ENCODE assay signal across 26 mouse cellular contexts in genomic region chr12:112082241-112082640, GRCm38 (mm10). TPM values are rescaled to one million over a fixed set of nuclear protein-coding genes. Genes with fewer than 3 reads are reported as not detected.
DNase-seq lines count a peak whose midpoint lies in the region; ATAC-seq and TF ChIP-seq lines count a peak whose summit lies in the region.
"Had no signal": no experiment of that assay in that cellular context is flagged by ENCODE, and none has a peak within 500 bp of the region (broad histone marks: within the 10 kb centered on the region; RNA-seq: fewer than 3 reads in every experiment).

No protein-coding gene starts in this region.

- H3K9ac ChIP-seq in kidney, embryonic 14.5 days (ENCODE audit: low read depth, low read length) = no peak overlapping the region
- no peak overlapping the region for H3K9ac ChIP-seq in MEL (ENCODE audit: control insufficient read depth, low read depth, low read length, poor library complexity, severe bottlenecking)
- no peak overlapping the region for H3K9ac ChIP-seq in intestine, embryonic 16.5 days (ENCODE audit: low read depth, low read length)
- H3K9ac ChIP-seq: embryonic facial prominence, embryonic 12.5 days; forebrain, embryonic 12.5 days had no signal

- H3K4me2 ChIP-seq in kidney, embryonic 14.5 days (replicated peaks; ENCODE audit: low read depth, low read length) = no peak overlapping the region
- H3K4me2 ChIP-seq in intestine, embryonic 16.5 days (ENCODE audit: low read depth, low read length) = no peak overlapping the region
- H3K4me2 ChIP-seq: embryonic facial prominence, embryonic 12.5 days; forebrain, embryonic 12.5 days had no signal

- no peaks in the 10 kb centered on the region for H3K36me3 ChIP-seq in kidney, adult 2 months (ENCODE audit: control insufficient read depth, insufficient read depth, low read length)
- no peaks in the 10 kb centered on the region for H3K36me3 ChIP-seq in kidney, embryonic 14.5 days (ENCODE audit: control insufficient read depth, insufficient read depth, low read length)
- no peaks in the 10 kb centered on the region for H3K36me3 ChIP-seq in MEL (ENCODE audit: control insufficient read depth in 1 of 2, insufficient read depth in 2 of 2, low read length in 2 of 2)
- H3K36me3 ChIP-seq in intestine, embryonic 16.5 days (ENCODE audit: control insufficient read depth, insufficient read depth, low read length) = no peaks in the 10 kb centered on the region
- H3K36me3 ChIP-seq: embryonic facial prominence, embryonic 10.5 days; embryonic facial prominence, embryonic 12.5 days; forebrain, embryonic 10.5 days; forebrain, embryonic 12.5 days; G1E had no signal

- no peaks in the 10 kb centered on the region for H3K9me3 ChIP-seq in kidney, embryonic 14.5 days (ENCODE audit: control insufficient read depth, low read length)
- H3K9me3 ChIP-seq in MEL (replicated peaks; ENCODE audit: insufficient read depth, low read length) = peaks cover 7% of the 10 kb centered on the region
- H3K9me3 ChIP-seq in intestine, embryonic 16.5 days (ENCODE audit: control insufficient read depth, low read length) = no peaks in the 10 kb centered on the region
- H3K9me3 ChIP-seq: embryonic facial prominence, embryonic 10.5 days; embryonic facial prominence, embryonic 12.5 days; forebrain, embryonic 10.5 days; forebrain, embryonic 12.5 days; G1E had no signal

- H3K4me3 ChIP-seq in kidney, adult 2 months (ENCODE audit: insufficient read depth, low read depth, low read length) = no peak overlapping the region
- H3K4me3 ChIP-seq in kidney, embryonic 14.5 days (ENCODE audit: low read length) = no peak overlapping the region
- H3K4me3 ChIP-seq in MEL (ENCODE audit: control insufficient read depth in 1 of 2, insufficient read depth in 1 of 2, low read depth in 2 of 2, low read length in 2 of 2) = no peak overlapping the region
- H3K4me3 ChIP-seq in intestine, embryonic 16.5 days (ENCODE audit: low read length) = no peak overlapping the region
- H3K4me3 ChIP-seq: embryonic facial prominence, embryonic 10.5 days; embryonic facial prominence, embryonic 12.5 days; forebrain, embryonic 10.5 days; forebrain, embryonic 12.5 days had no signal

- no peaks in the 10 kb centered on the region for H3K79me2 ChIP-seq in MEL (ENCODE audit: control insufficient read depth, insufficient read depth, low read length, poor library complexity)

- WGBS in kidney, adult 2 months = 8% methylated on average over 1 of the region's 1 CpGs
- 25% methylated on average over 1 of the region's 1 CpGs for WGBS in kidney, embryonic 14.5 days
- 43% methylated on average over 1 of the region's 1 CpGs for WGBS in intestine, embryonic 16.5 days

- no peak overlapping the region for H3K27ac ChIP-seq in kidney, adult 2 months (ENCODE audit: insufficient read depth, low read depth, low read length)
- no peak overlapping the region for H3K27ac ChIP-seq in kidney, embryonic 14.5 days (ENCODE audit: low read depth, low read length)
- H3K27ac ChIP-seq in MEL (ENCODE audit: control insufficient read depth, low read depth, low read length) = no peak overlapping the region
- H3K27ac ChIP-seq in intestine, embryonic 16.5 days (ENCODE audit: low read length) = no peak overlapping the region
- H3K27ac ChIP-seq: embryonic facial prominence, embryonic 10.5 days; embryonic facial prominence, embryonic 12.5 days; forebrain, embryonic 10.5 days; forebrain, embryonic 12.5 days had no signal

- no peaks in the 10 kb centered on the region for H3K27me3 ChIP-seq in kidney, adult 2 months (replicated peaks; ENCODE audit: control insufficient read depth, insufficient read depth, low read length)
- no peaks in the 10 kb centered on the region for H3K27me3 ChIP-seq in kidney, embryonic 14.5 days (ENCODE audit: control insufficient read depth, insufficient read depth, low read length)
- no peaks in the 10 kb centered on the region for H3K27me3 ChIP-seq in MEL (ENCODE audit: control insufficient read depth in 1 of 2, insufficient read depth in 2 of 2, low read length in 2 of 2)
- no peaks in the 10 kb centered on the region for H3K27me3 ChIP-seq in intestine, embryonic 16.5 days (replicated peaks; ENCODE audit: control insufficient read depth, insufficient read depth, low read length)
- H3K27me3 ChIP-seq: embryonic facial prominence, embryonic 12.5 days; forebrain, embryonic 12.5 days had no signal

- TF ChIP-seq EP300 in MEL (IDR thresholded peaks at IDR 0.05; ENCODE audit: low read depth in 1 of 2, low read length in 2 of 2) = no peak

- ATAC-seq in kidney, embryonic 14.5 days (ENCODE audit: low FRiP score, low TSS enrichment) = no peak
- peak; percentile 62; the same call in 1 of the 2 replicates for ATAC-seq in intestine, embryonic 16.5 days
- ATAC-seq: CD4-positive, CD25-positive, alpha-beta regulatory T cell, adult 4 months; forebrain, embryonic 14.5 days; forebrain, embryonic 16.5 days had no signal

- DNase-seq in kidney, adult 2 months = peak; percentile 42
- DNase-seq in MEL (ENCODE audit: low read depth, low spot score) = no peak
- peak; percentile 95 for DNase-seq in gonadal fat pad, adult 2 months (ENCODE audit: low read depth)
- no peak for DNase-seq in lung, postnatal 36 days
- no peak for DNase-seq in adrenal gland, postnatal 36 days
- no peak for DNase-seq in layer of hippocampus, adult 9-11 months
- DNase-seq: adrenal gland, adult 2 months; adrenal gland, postnatal 10 days; adrenal gland, postnatal 25 days; B cell, adult 2 months; cerebellum, adult 11-12 months; cerebellum, adult 2 months; cerebellum, adult 9-10 months; cerebellum, postnatal 10 days; cerebellum, postnatal 25 days had no signal

- TF ChIP-seq POLR2A in kidney, adult 2 months (IDR thresholded peaks at IDR 0.05; ENCODE audit: low read depth, low read length) = no peak
- no peak for TF ChIP-seq POLR2A in MEL (IDR thresholded peaks at IDR 0.05; ENCODE audit: control insufficient read depth in 1 of 2, insufficient read depth in 1 of 2, low read depth in 1 of 2, low read length in 2 of 2, poor library complexity in 1 of 2)

- TF ChIP-seq CTCF in kidney, adult 2 months (conservative IDR thresholded peaks at IDR 0.05; ENCODE audit: insufficient read depth, insufficient read length, low read depth, low read length) = no peak
- no peak for TF ChIP-seq CTCF in MEL (IDR thresholded peaks at IDR 0.05 in 2 of 3, conservative IDR thresholded peaks at IDR 0.05 in 1 of 3; ENCODE audit: control insufficient read depth in 1 of 3, insufficient read depth in 1 of 3, low read depth in 2 of 3, low read length in 3 of 3, poor library complexity in 1 of 3, severe bottlenecking in 1 of 3)

- no peaks in the 10 kb centered on the region for H3K4me1 ChIP-seq in kidney, adult 2 months (ENCODE audit: control insufficient read depth, insufficient read depth, low read length)
- no peaks in the 10 kb centered on the region for H3K4me1 ChIP-seq in kidney, embryonic 14.5 days (ENCODE audit: control insufficient read depth, insufficient read depth, low read length)
- H3K4me1 ChIP-seq in MEL (ENCODE audit: control insufficient read depth in 1 of 2, insufficient read depth in 2 of 2, low read length in 2 of 2) = no peaks in the 10 kb centered on the region
- no peaks in the 10 kb centered on the region; the same call in 1 of the 2 replicates for H3K4me1 ChIP-seq in intestine, embryonic 16.5 days (ENCODE audit: control insufficient read depth, insufficient read depth, low read length)
- H3K4me1 ChIP-seq: forebrain, embryonic 12.5 days had no signal

- no peak for TF ChIP-seq RAD21 in MEL (IDR thresholded peaks at IDR 0.05; ENCODE audit: low read depth, low read length)

TF ChIP-seq in MEL, 35 proteins besides CTCF, POLR2A, EP300 and RAD21:
- no peak for TF ChIP-seq ZC3H11A (IDR thresholded peaks at IDR 0.05; ENCODE audit: low read depth, low read length)
- 0 out of 2 replicates have a peak, but pooled peaks have one; percentile 9 for TF ChIP-seq ZKSCAN1 (IDR thresholded peaks at IDR 0.05; ENCODE audit: low read depth, low read length)
- TF ChIP-seq SIN3A (IDR thresholded peaks at IDR 0.05; ENCODE audit: low read length) = no peak
- no peak for TF ChIP-seq CHD2 (IDR thresholded peaks at IDR 0.05; ENCODE audit: low read length)

RNA-seq across cellular contexts. Expression of gene Aspg, which starts 24.2 kb away (rescaled TPM):
- 39.2 and 52.5 TPM in 2 replicates for polyA plus RNA-seq in kidney, adult 2 months (2012; rRNA removed)
- 1.1 TPM in 2 replicates for polyA plus RNA-seq in kidney, embryonic 14.5 days (2014; fragmentation: Nextera tagmentation; extraction: Ambion mirVana)
- not detected in 2 replicates for total RNA-seq in MEL (2012; rRNA removed)
- not detected for polyA plus RNA-seq in MEL (2012; ENCODE audit: insufficient read depth in 1 of 2, insufficient read length in 2 of 2, low read depth in 1 of 2, low replicate concordance in 2 of 2, missing spikeins in 1 of 2)
- polyA plus RNA-seq in gonadal fat pad, adult 2 months (2012; rRNA removed) = 32.2 and 54.1 TPM in 2 replicates
- polyA plus RNA-seq in intestine, embryonic 16.5 days (2015; fragmentation: Nextera tagmentation; extraction: Ambion mirVana) = 38.4 and 40.4 TPM in 2 replicates
- total RNA-seq in adrenal gland, postnatal 36 days (2021) = 10 to 100 TPM; 23.9 to 38.3 TPM
- total RNA-seq: CH12.LX had no signal
- polyA plus RNA-seq: CD4-positive, CD25-positive, alpha-beta regulatory T cell, adult 4 months; G1E had no signal

Comparison
In these comparisons a context has a peak if more than half of its experiments do, and no peak if none do; other contexts are left out.
1. RNA of gene Aspg, which starts 24.2 kb away (polyA plus RNA-seq): 32.2 to 54.1 TPM in gonadal fat pad, adult 2 months, 39.2 to 52.5 TPM in kidney, adult 2 months and 38.4 to 40.4 TPM in intestine, embryonic 16.5 days; 1.1 TPM in kidney, embryonic 14.5 days and not detected in MEL; every median in the first group is over 10 times any median in the second.
2. DNase-seq: peak in kidney, adult 2 months (single experiment) and gonadal fat pad, adult 2 months (single experiment); none in MEL (single experiment), lung, postnatal 36 days (single experiment), adrenal gland, postnatal 36 days (0 of 2) and layer of hippocampus, adult 9-11 months (single experiment).